Mouse (Mus musculus): ENCODE data around the gene Stx6.

GRCm38 (mm10) chr1:155212493-155212892, 54.0 kb downstream of the Stx6 start:
- no peak for TF ChIP-seq POLR2A (IDR thresholded peaks at IDR 0.05; ENCODE audit: insufficient read length, low read depth)
- TF ChIP-seq USF1 (IDR thresholded peaks at IDR 0.05; ENCODE audit: low read depth), result no peak
